Mouse (Mus musculus) spleen, postnatal 36 days (tissue): ENCODE measurements around the gene Ndufaf7.

ENCODE experiments used
- DNase-seq, 2 experiments: peaks; one replicate each; pipeline ENCODE4 v3.0.0; 2022; ENCODE audit warnings: low spot score in 2 of 2, mixed read lengths in 1 of 2

The Ndufaf7 gene

GRCm38 (mm10) chr17:78964387-78964786 lies 27.5 kb downstream of the Ndufaf7 start:
- no peak for DNase-seq

DNA sequence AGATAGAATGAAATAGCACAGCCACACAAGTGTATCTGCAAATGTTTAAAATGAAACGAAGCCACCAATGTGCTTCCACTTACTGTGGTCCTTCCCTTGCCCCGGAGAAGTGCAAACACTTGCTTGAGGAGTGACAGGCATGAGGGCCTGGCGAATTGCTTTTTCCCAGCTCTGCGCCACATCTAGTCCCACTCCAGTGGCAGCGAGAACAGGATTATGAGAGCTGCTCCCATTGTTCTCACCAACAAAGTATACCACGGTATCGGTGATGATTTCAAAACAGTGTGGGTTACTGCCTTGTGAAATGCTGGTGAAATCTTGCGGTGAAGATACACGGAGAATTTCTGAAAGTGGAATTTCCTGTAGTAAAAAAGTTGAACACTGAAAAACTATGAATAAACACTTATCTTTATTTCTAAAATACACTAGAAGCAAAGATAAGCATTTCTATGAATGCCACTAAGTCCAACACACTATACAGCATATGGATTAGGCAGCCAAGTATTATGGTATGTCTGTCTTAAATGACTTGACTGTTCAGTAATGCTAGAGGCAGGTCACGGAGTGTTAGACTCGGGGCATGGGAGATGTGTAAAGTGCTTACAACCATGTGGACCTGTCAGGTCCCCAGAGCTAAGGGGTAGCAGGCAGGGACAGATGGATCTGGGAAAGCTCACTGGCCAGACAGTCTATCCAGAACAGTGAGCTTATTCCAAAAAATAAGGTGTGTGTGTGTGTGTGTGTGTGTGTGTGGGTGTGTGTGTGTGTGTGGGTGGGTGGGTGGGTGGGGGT lies 29.4 kb downstream of the Ndufaf7 start:
- DNase-seq: no peak

DNA sequence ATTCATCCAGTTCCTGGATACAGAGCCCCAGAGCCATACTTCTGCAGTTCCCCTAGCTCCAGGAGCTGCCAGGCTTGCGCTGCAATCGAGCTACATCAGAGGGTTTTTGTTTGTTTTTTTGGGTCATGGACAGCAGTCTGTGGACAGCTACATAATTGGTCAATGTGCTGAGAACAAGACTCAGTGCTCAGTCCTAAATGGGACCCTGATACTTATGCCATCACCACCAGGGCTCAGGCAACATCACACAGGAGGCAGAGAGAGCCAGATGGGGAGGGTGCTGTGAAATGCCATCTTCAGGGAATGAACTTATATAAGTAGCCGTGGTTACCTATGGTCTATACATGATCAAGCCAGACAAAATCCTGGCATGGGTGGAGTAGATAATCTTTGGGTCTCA lies 31.6 kb downstream of the Ndufaf7 start:
- no peak for DNase-seq

GRCm38 (mm10) chr17:78983166-78983565 lies 46.2 kb downstream of the Ndufaf7 start:
- DNase-seq: no peak

DNA sequence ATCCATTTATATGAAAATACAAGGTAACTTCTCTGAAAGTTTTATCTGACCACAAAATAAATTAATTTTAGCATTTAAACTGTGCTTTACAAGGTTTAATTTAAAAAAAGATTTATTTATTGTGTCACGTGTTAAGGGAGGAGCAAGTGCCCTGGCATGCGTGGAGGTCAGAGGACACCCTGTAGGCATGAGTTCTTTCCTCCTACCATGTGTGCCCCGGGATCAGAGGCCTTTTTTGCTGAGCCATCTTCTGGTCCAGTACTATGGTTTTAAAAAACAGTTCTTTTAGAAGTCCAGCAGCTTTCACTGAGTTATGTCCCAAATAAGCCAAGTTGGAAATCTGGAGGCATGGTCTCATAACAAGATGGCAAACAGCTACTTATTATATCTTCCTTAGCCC lies 46.8 kb downstream of the Ndufaf7 start:
- no peak for DNase-seq

DNA sequence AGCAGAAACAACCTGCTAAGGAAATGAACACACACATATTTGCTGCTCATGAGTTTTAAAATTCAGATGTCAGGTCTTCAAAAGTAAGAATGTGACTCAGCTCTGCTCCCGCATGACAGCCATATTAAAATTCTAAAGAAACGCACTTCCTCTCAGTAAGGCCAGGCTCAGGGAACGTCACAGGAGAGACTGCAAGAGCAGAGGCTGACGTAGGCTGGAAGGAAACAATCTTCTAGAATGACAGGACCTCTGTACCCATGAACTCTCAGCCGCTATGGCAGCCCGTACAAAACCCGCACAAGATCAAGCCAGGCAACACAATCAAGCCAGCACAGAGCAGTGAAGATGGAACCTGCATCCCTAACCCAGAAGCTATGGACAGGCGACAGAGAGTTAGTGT lies 52.1 kb downstream of the Ndufaf7 start:
- DNase-seq: no peak

GRCm38 (mm10) chr17:78991549-78991948 lies 54.6 kb downstream of the Ndufaf7 start:
- DNase-seq: no peak

DNA sequence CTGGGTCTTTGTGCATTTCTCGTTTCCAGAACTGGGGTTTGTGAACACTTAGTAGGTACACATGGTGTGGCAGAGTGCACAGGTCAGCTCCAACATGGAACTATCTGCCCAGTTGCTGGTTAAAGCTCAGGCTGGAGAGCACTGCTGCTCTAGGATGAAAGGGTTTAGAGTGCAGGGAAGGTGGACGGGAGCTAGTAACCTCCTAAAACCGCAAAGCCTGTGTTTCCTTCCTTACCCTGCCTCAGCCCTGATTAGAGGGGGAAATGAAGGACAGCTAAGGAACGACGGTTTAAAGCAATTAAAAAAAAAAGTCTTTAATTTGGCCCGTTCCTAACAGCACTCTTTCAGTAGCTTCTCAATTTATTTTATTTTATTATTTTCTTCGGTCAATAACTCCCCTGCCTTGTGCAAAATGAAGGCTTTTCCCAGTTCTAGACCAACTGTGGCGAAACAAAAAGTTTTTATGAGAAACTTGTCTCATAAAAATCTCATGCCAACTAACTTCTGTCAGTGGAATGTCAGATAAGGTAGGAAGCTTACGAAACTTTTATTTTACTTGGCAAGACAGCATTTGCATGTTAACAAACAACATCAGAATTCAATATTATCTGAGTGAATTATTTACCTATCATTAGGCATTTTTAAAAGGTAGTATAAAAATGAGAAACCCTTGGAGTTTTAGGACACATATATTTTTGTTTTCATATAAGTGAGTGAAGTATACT lies 55.5 kb downstream of the Ndufaf7 start:
- no peak for DNase-seq

- DNase-seq: no peak
These were observed 56.7 kb downstream of the Ndufaf7 start for GRCm38 (mm10) chr17:78993670-78994069.

GRCm38 (mm10) chr17:78994382-78994781 lies 57.4 kb downstream of the Ndufaf7 start:
- no peak for DNase-seq

GRCm38 (mm10) chr17:78994931-78995820 lies 58.2 kb downstream of the Ndufaf7 start:
- DNase-seq: no peak
